Mouse (Mus musculus) Patski (cell line): Measurements from ENCODE around the gene Otx2. TPM values are rescaled to one million over a fixed set of nuclear protein-coding genes. Genes with fewer than 3 reads are reported as not detected.

Source experiments
- ATAC-seq: fragments of 100-300 bp; one replicate; pipeline ENCODE4 v1.8.0; 2021
- CTCF ChIA-PET: fragments of 350-600 bp; sonication (Branson Sonifier 250); formaldehyde crosslinking; loops from one replicate; lab custom pipeline; 2022; ENCODE audit warnings: inconsistent platforms; lab: Charles Lee
- POLR2A ChIA-PET: fragments of 350-600 bp; sonication (Branson Sonifier 250); formaldehyde crosslinking; loops from one replicate; lab custom pipeline; 2022; ENCODE audit warnings: antibody characterized with exemption, inconsistent platforms; lab: Charles Lee
- DNase-seq: peaks from one replicate; pipeline ENCODE4 v3.0.0-alpha.2; 2011; ENCODE audit warnings: low read depth, low spot score
- H3K27me3 ChIP-seq: fragments of 371-371 bp; one replicate; pipeline ENCODE4 v1.5.1; 2021
- CTCF ChIP-seq: fragments of 100-300 bp; IDR thresholded peaks from one replicate; pipeline ENCODE4 v1.5.1; 2021
- in situ Hi-C: fragments of 300-500 bp; cut with MboI; formaldehyde crosslinking; loops from 3 replicates; pipeline ENCODE4 v1.11.1; 2018; ENCODE audit warnings: low pct_unique_long_range_greater_than_20kb, mixed read lengths
- polyA plus RNA-seq: library from polyadenylated mRNA; unstranded; gene quantifications from one replicate; pipeline ENCODE4 v1.2.3, GENCODE M21; 2021

The Otx2 gene
- polyA plus RNA-seq, 1 experiment from 2014 or later, result not detected

DNA sequence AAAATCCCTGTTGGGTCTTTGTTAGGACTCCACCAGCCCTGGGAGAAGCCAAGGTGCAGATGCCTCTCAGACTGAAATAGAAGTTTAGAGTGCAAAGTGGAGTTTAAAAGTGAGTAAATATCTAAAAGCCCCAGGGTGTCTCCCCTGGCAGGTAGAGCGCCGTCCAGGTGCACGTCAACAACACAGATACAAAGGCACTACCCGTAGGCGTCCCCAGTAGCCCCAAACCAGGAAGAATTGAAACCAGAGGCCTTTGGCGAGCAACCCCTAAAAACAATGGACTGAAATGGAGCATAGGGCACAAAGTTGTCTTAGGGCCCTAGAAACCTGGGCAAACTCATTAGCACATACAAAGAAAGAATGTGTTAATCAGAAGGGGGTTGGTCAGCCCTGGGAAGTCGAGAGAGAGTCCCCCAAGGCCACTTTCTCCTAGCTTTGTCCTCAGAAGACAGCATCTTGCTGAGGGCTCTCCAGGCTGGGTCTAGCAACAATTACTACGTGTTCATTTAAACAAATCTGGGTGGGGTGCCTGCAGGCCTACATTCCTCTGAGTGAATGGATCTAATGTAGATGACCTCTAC lies 27.3 kb upstream of the Otx2 start:
- POLR2A ChIA-PET, result no interaction called here
- no peak for ATAC-seq
- CTCF ChIA-PET, result no interaction called here

DNA sequence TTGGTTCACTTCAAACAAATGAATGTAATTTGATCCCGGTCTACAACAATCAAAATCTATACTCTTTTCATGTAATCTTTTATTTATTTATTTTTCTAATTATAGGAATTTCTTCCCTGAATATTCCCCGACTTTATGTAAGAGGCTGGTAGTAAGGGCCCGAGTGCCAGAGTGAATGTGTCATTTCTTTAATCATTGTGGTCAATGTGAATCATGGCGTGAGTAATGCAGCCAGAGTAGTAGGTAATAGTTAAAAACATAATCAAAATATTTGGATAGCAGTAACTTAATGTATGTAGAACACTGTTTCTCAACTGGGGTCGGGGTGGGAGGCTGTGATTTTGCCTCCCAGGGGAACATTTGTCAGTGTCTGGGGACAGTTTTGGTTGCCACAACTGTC lies 6.0 kb upstream of the Otx2 start:
- peaks cover 47% of the 10 kb centered on the region for H3K27me3 ChIP-seq
- no peak for DNase-seq
- in situ Hi-C loops, result no loop called here
- ChIA-PET CTCF (no interaction called here), POLR2A (no interaction called here)
- no peak for TF ChIP-seq CTCF
- no peak for ATAC-seq

More for the DNA sequence above, 27.3 kb upstream of the Otx2 start:
- H3K27me3 ChIP-seq, result peaks cover 12% of the 10 kb centered on the region
- in situ Hi-C loops, result no loop called here
- no peak for DNase-seq
- no peak for TF ChIP-seq CTCF

DNA sequence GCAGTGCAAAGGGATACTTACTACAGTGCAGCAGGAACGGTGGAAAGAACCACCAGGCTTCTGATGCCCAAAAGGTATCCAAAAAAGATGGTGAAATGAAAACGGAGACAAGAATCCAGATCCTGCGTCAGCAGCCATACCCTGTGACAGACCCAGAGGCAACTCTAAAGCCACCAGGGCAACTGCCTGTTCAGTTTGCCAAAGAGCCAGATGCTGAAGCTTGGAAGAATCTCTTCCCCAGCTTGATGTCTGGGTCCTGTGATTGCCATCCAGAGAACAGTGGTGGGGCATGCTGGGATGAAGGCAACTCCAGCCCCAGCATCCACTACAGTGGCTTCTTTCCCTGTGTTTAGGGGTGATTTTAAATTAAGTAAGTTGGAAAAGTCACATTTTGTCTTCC lies 5.1 kb upstream of the Otx2 start:
- TF ChIP-seq CTCF, result no peak
- in situ Hi-C loops, result no loop called here
- DNase-seq (no peak), ATAC-seq (no peak)
- POLR2A ChIA-PET, result no interaction called here
- CTCF ChIA-PET, result no interaction called here
- peaks cover 54% of the 10 kb centered on the region for H3K27me3 ChIP-seq

DNA sequence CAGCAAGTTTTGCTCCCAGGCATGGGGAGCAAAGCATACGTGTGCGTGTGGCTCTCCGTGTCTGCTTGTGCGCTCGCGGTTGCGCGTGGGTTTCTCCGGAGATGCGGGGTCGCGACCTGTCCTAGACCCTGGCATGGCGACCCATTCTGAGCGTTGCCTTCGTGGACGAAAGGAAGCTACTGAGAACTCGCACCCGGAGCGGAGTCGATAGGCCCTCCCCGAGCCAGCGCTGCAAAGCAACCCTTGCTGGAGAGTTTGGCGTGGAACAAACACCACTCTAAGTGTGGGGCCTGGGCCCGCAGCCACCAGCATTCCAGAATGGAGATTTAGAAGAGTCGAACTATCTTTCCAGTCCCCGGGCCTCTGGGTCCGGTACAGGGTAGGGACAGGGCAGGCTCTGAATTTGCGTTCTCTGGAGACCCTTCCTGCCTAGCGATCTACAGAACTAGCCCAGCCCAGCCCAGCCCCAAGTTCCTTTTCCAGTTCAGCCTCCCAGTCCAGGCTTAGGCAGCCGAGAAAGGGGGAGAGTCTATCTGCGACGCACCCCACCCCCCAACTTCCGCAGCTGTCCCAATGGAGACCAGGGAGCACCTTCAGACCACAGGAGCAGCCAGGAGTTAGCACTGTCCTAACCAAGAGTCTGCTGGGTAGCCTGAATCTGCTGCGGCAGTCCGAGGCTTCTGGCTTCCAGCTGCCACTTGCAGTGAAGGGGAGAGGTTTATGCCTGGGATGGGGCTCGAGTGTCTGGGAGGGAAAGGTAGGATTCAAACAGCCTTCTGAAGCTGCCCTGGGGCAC lies 615 bp upstream of the Otx2 start:
- peaks cover 58% of the 10 kb centered on the region for H3K27me3 ChIP-seq
- DNase-seq, result no peak
- in situ Hi-C loops, result no loop called here
- CTCF ChIA-PET, result no interaction called here
- ATAC-seq, result no peak
- TF ChIP-seq CTCF, result no peak
- POLR2A ChIA-PET, result no interaction called here

DNA sequence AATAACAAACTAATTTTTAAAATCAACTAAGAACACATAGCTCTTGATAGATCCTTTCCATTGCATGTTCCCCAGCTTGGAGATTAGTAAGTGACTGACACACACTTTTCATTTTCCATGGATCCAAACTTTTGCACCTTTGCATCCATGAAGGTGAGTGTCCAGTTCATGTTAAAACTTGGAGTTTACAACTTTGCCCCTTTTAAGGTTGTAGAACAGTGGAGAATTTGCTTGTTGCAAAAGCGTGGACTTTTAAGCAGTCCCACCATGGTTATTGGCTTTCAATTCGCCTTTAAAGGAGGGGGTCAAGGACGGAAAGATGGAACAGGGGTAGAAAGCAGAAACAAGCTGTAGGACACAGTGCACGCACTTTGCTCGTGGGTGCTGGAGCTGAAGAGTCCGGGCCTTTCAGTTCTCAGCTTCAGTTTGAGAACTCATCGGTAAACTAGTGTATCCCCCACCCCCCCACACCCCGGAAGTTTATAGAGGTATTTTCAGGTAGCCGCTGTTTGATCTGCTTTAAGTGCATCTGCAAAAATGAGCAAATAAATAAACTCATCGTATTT lies 925 bp downstream of the Otx2 start:
- peaks cover 49% of the 10 kb centered on the region for H3K27me3 ChIP-seq
- in situ Hi-C loops, result no loop called here
- TF ChIP-seq CTCF, result no peak
- POLR2A ChIA-PET, result no interaction called here
- CTCF ChIA-PET, result no interaction called here
- no peak for ATAC-seq
- no peak for DNase-seq

DNA sequence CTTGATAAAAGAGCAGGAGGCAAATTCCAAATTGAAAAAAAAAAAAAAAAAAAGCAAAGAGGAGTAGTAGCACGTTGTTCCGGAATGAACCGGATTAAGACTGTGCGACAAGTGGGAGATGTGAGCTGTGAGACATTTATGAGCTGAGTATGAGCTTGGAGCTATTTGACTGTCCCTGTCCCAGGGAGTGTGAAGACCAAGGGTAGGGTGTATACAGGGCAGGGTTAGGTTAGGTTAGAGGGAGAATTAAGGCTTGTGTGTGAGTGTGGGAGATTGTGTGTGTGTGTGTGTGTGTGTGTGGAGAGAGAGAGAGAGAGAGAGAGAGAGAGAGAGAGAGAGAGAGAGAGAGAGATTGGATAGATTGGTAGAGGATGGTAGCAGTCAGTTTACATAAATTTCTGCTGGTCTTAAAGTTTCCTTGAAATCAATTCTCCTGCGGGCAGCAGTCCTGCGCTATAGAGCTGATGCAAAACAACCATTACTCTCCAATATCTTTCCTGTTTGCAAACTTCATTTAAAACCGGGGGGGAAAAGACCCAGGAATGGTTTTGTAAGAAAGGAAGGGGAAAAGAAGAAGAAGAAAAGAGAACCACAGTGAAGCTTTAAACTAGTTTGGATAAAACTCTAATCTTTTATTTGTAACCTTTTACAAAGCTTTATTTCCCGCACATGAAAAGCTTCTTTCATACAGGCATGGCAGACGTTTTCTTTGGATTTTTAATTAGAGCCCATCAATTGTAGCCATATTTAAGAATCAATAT lies 2.0 kb downstream of the Otx2 start:
- ATAC-seq, result no peak
- ChIA-PET CTCF (no interaction called here), POLR2A (interaction anchor here (0.6 kb wide), 1 partner anchor 307 kb away, joined by 3 read pairs; no protein-coding TSS in a partner anchor)
- in situ Hi-C loops, result no loop called here
- no peak for DNase-seq
- H3K27me3 ChIP-seq, result peaks cover 53% of the 10 kb centered on the region
- no peak for TF ChIP-seq CTCF

DNA sequence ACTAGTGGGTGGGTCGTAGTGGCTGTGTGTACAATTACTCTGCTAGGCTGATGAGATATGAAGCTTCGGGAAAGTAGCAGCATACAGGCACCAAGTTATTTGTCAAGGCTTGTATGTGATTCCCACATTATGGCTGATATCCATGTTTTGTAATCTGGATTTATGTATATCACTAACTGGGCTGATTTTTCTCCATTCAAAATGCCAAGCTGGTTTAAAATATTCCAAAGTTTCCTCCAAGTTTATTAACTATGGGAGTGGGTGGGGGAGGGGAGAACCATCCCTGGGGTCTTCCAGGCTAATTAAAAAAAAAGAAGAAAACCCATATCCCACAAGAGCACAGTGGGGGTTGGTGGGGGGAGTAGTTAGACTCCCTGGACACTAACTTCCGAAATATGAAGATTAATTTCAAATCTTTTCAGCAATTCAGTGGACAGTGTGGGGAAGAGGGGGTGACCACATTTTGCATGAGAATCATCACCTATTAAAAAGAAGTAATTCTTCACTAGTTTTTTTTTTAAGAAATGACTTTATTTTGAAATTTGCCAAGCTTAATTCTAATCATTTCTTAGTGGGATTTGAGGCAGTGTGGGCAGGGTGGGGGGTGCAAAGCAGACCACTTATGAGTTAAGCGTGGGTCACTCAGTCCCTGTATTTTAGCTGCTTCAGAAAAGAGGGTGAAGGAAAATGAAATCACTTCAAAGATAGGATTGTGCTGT lies 2.7 kb downstream of the Otx2 start:
- no peak for DNase-seq
- peaks cover 58% of the 10 kb centered on the region for H3K27me3 ChIP-seq
- no peak for ATAC-seq
- POLR2A ChIA-PET, result interaction anchor here (0.6 kb wide), 1 partner anchor 308 kb away, joined by 3 read pairs; no protein-coding TSS in a partner anchor
- in situ Hi-C loops, result no loop called here
- CTCF ChIA-PET, result no interaction called here
- no peak for TF ChIP-seq CTCF

DNA sequence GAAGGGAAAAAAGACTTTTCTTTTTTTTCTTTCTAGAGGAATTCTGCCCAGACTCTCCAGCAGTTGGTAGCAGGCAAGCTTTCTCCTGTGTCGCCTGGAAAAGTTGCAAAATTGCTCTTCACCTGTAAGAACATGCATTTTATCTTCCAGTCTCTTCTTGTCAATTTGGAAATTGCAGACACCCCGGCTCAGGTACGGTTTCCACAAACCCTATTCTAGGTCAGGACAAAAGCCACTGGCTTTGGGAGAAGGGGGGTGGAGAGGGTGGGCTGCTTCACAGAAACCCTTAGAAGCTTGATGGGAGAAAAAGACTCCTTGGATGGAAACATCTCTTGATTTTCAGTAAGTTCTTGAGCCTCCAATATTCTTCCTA lies 3.4 kb downstream of the Otx2 start:
- POLR2A ChIA-PET, result no interaction called here
- CTCF ChIA-PET, result no interaction called here
- DNase-seq (no peak), ATAC-seq (no peak)
- peaks cover 59% of the 10 kb centered on the region for H3K27me3 ChIP-seq
- in situ Hi-C loops, result no loop called here
- TF ChIP-seq CTCF, result no peak

DNA sequence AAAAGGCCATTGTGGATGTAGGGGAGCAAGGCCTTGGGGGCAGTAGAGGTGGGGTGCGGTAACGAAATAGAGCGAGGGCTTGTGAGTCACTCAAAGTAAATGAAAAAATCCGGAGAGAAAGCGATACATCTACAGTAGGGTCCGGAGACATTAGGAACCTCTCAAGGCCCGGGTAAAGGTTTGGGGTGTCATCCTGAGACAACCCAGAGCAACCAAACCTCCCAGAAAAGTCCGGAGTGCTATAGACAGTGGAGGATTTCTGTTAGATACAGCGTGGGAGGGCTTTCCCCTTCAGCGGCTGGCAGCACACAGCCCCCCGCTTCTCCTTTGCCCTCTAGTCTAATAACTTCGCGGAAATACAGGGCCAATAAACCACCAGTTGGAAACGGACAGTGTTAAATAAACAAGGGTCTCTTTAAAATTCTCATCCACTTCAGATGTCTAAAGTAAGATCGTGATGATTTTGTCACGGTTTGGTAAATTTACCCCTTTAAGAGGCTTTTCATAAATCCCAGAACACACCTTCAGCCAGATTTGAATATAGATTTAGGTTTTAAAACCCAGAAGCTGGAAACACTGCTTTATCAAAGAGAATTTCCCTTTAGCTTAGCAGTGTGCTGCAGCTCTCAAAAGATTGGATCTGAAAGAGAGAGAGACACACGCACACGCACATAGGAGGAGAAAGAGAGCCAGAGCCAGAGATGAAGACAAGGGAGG lies 3.9 kb downstream of the Otx2 start:
- in situ Hi-C loops, result no loop called here
- ChIA-PET POLR2A (no interaction called here), CTCF (no interaction called here)
- TF ChIP-seq CTCF, result no peak
- peaks cover 63% of the 10 kb centered on the region for H3K27me3 ChIP-seq
- DNase-seq (no peak), ATAC-seq (no peak)

DNA sequence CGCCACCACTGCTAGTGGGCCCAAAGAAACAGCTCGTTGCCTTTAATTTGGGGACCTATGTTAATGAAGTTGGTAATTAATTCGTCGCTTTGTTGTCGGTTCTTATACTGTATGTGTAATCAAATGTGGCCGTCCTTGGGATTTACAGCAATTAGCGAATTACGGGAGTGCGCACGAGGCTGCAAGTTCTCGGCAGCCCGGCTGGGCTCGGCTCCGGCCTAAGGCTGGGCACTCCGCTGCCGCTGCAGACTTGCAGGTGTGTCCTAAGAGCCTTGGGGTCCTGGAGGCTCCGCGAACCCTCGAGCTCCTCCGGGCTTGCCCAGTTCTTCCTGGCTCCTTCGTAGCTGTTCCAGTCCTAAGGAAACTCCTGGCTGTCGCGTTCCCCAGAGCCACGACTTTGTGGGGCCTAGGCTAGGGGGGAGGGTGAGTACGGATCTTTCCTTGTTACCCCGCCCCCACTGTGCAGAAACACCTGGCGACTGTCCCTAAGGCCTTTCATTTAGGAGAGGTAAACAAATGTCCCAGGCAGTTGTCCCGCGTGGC lies 4.8 kb downstream of the Otx2 start:
- no peak for ATAC-seq
- no peak for DNase-seq
- TF ChIP-seq CTCF, result no peak
- CTCF ChIA-PET, result no interaction called here
- POLR2A ChIA-PET, result no interaction called here
- in situ Hi-C loops, result no loop called here
- H3K27me3 ChIP-seq, result peaks cover 65% of the 10 kb centered on the region
